Mouse (Mus musculus) lung, postnatal 0 days (tissue): ENCODE results near the gene Cd4.

Experiments used
- CTCF ChIP-seq: IDR thresholded peaks from 2 replicates; pipeline ENCODE4 v1.5.1; 2016; ENCODE audit warnings: antibody characterized with exemption, mild to moderate bottlenecking
- EP300 ChIP-seq: IDR thresholded peaks from 2 replicates; pipeline ENCODE4 v1.6.1; 2016; ENCODE audit warnings: antibody characterized with exemption, mild to moderate bottlenecking, control low read depth

DNA sequence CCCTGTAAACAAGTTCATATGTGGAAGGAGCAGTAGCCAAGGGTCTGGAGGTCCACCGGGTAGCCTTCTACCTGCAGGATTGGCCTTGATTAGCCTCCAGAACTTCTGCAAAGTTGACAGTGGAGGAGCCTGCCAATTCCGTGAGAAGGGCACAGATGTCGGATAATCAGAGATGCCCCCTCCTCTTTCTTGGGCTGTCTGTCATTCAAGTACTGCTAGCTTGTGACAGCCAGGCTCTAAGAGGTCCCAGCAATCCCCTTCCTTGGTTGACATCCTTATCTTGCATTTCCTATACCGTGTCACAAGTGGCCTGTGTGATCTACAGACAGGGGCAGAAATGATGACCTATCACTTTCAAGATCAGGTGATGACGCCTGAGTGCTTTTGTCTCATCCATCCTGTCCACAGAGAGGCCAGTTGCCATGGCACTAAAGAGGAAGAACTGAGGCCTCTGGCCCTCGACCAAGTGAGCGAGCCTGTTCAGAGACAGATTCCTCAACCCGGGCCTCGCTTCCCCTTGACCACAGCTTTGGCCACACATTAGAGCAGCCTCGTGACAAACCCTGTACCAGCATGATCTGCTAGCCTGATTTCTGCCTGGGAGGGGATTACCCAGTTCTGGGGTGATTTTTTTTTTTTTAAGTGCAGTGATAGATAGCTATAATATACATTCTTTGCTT, 12.9 kb upstream of the Cd4 start:
- TF ChIP-seq CTCF, result no peak
- no peak for TF ChIP-seq EP300
